Mouse (Mus musculus) thymus, adult 2 months (tissue): ENCODE data around the gene Psapl1.

Experiments
- CTCF ChIP-seq: fragments of 200-500 bp; IDR thresholded peaks from 2 replicates; pipeline ENCODE4 v1.5.1; 2012; ENCODE audit warnings: mild to moderate bottlenecking, control low read depth, low read length, moderate library complexity, borderline replicate concordance; ENCODE audit not compliant: control insufficient read depth, poor library complexity, insufficient read depth; ENCODE audit errors: extremely low read depth
- POLR2A ChIP-seq: fragments of 200-500 bp; IDR thresholded peaks from 2 replicates; pipeline ENCODE4 v1.6.1; 2012; ENCODE audit warnings: mild to moderate bottlenecking, low read length, control low read depth, moderate library complexity; ENCODE audit not compliant: control insufficient read depth, poor library complexity, insufficient read depth; ENCODE audit errors: extremely low read depth

DNA sequence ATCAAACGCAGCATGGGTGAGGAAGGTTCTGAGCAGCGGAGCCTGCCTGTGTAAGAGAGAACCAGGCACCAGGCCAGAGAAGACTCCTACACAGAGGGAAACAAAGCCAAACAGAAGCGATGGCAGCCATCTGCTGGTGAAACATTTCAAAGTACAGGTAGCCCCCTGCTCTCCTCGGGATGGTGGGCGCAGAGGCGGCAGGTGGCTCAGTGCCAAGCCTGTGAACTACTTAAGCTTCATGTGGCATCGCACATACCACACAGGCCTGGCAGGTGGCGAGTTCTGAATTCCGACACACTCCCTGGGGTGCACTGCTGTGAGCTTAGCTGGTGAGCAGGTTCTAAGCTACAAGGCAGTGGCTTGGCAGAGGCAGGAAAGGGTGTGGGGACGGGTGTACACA lies 9.5 kb downstream of the Psapl1 start:
- peak; percentile 63 for TF ChIP-seq CTCF
- TF ChIP-seq POLR2A: no peak
